ENCODE assay signal across 18 mouse cellular contexts in genomic region chr6:77047568-77047967, GRCm38 (mm10).
"Had no signal": no experiment of that assay in that cellular context is flagged by ENCODE, and none has a peak within 500 bp of the region (broad histone marks: within the 10 kb centered on the region; RNA-seq: fewer than 3 reads in every experiment).

No protein-coding gene starts in this region.

- H3K27ac ChIP-seq: limb, embryonic 12.5 days; limb, embryonic 15.5 days; liver, embryonic 14.5 days; macrophage; neural tube, embryonic 13.5 days; stomach, postnatal 0 days had no signal

- H3K9me3 ChIP-seq: limb, embryonic 12.5 days; limb, embryonic 15.5 days; neural tube, embryonic 13.5 days had no signal

- H3K9ac ChIP-seq: limb, embryonic 12.5 days; limb, embryonic 15.5 days; liver, embryonic 14.5 days; liver, postnatal 0 days; lung, embryonic 14.5 days; neural tube, embryonic 13.5 days had no signal

- H3K4me3 ChIP-seq: limb, embryonic 12.5 days; limb, embryonic 15.5 days; myocyte; neural tube, embryonic 13.5 days had no signal

- H3K4me1 ChIP-seq: limb, embryonic 12.5 days; limb, embryonic 15.5 days had no signal

- H3K36me3 ChIP-seq: limb, embryonic 12.5 days; limb, embryonic 15.5 days; neural tube, embryonic 13.5 days had no signal

- H3K27me3 ChIP-seq: limb, embryonic 12.5 days; limb, embryonic 15.5 days; neural tube, embryonic 13.5 days had no signal

- H3K4me2 ChIP-seq: limb, embryonic 12.5 days; limb, embryonic 15.5 days; liver, embryonic 11.5 days; lung, embryonic 14.5 days; neural tube, embryonic 13.5 days had no signal

- DNase-seq: kidney, adult 9 months; kidney, postnatal 14 days; kidney, postnatal 4 days; left cerebral cortex, postnatal 4 days; liver, postnatal 0 days; lung, embryonic 14.5 days; thymus, adult 2 months; thymus, postnatal 14 days; thymus, postnatal 4 days had no signal

- ATAC-seq: liver, postnatal 0 days; lung, postnatal 0 days had no signal
